Mouse (Mus musculus) embryonic fibroblast, embryonic 13.5 days (primary cell): ENCODE results near the gene Fam178b.
"Not testable (repeated sequence)": the region's sequence is repeated elsewhere in the genome, so short reads cannot be mapped to it uniquely, and the experiment has no call there.

ENCODE experiments used
- CTCF ChIP-seq: IDR thresholded peaks from 2 replicates; pipeline ENCODE4 v1.5.1; 2011; ENCODE audit warnings: mild to moderate bottlenecking, control low read depth, low read length, moderate library complexity, borderline replicate concordance; ENCODE audit not compliant: insufficient read depth
- POLR2A ChIP-seq: IDR thresholded peaks from 2 replicates; pipeline ENCODE4 v1.6.1; 2011; ENCODE audit warnings: low read depth, mild to moderate bottlenecking, control low read depth, low read length, moderate library complexity

DNA sequence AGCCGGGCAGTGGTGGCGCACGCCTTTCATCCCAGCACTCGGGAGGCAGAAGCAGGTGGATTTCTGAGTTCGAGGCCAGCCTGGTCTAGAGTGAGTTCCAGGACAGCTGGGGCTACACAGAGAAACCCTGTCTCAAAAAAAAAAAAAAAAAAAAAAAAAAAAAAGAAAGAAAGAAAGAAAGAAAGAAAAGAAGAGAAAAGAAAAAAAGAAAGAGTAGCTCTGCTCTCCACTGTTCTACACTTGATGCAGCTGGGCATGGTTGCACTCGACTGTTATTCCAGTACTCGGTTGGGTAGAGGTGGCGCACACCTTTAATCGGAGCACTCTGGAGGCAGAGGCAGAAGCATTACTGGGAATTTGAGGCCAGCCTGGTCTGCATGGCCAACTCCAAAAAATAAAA is 146.2 kb downstream of the Fam178b start, which contains the start of gene Ankrd23:
- TF ChIP-seq CTCF, POLR2A: not testable (repeated sequence)
